Mouse (Mus musculus) forebrain, embryonic 11.5 days (tissue): Measurements from ENCODE around the gene Ikbke. TPM values are rescaled to one million over a fixed set of nuclear protein-coding genes. Genes with fewer than 3 reads are reported as not detected.
"Not testable (repeated sequence)": the region's sequence is repeated elsewhere in the genome, so short reads cannot be mapped to it uniquely, and the experiment has no call there.

Experiments
- ATAC-seq: fragments of 200-750 bp; cut with Nextera tagmentation; replicated peaks from 2 replicates; pipeline ENCODE4 v1.8.0; 2017; ENCODE audit warnings: moderate TSS enrichment; ENCODE audit not compliant: low FRiP score
- DNase-seq: peaks from one replicate; pipeline ENCODE4 v3.0.0-alpha.2; 2017; ENCODE audit warnings: low spot score
- H3K27ac ChIP-seq: fragments of 300-500 bp; sonication (generic); 2 replicates; pipeline ENCODE4 v1.5.1; 2014; ENCODE audit warnings: low read depth, low read length
- H3K27me3 ChIP-seq: fragments of 300-500 bp; sonication (generic); 2 replicates; pipeline ENCODE4 v1.6.1; 2014; ENCODE audit warnings: mild to moderate bottlenecking, low read length, mixed read lengths; ENCODE audit not compliant: control insufficient read depth, insufficient read depth
- H3K36me3 ChIP-seq: fragments of 300-500 bp; sonication (generic); 2 replicates; pipeline ENCODE4 v1.6.1; 2014; ENCODE audit warnings: mild to moderate bottlenecking, low read length, moderate library complexity, mixed read lengths; ENCODE audit not compliant: control insufficient read depth, insufficient read depth
- H3K4me1 ChIP-seq: fragments of 300-500 bp; sonication (generic); replicated peaks from 2 replicates; pipeline ENCODE4 v1.6.1; 2014; ENCODE audit warnings: low read length, mixed read lengths; ENCODE audit not compliant: control insufficient read depth, insufficient read depth
- H3K4me2 ChIP-seq: fragments of 300-500 bp; sonication (generic); 2 replicates; pipeline ENCODE4 v1.6.1; 2014; ENCODE audit warnings: low read depth, mild to moderate bottlenecking, low read length, moderate library complexity, mixed read lengths; ENCODE audit not compliant: severe bottlenecking
- H3K4me3 ChIP-seq: fragments of 300-500 bp; sonication (generic); 2 replicates; pipeline ENCODE4 v1.5.1; 2014; ENCODE audit warnings: low read depth, low read length
- H3K9ac ChIP-seq: fragments of 300-500 bp; sonication (generic); 2 replicates; pipeline ENCODE4 v1.6.1; 2014; ENCODE audit warnings: low read length
- H3K9me3 ChIP-seq: fragments of 300-500 bp; sonication (generic); 2 replicates; pipeline ENCODE4 v1.6.1; 2016; ENCODE audit warnings: low read length, mixed read lengths; ENCODE audit not compliant: control insufficient read depth
- WGBS: fragments of 180-500 bp; shearing (Covaris S2); extraction: QIAGEN DNeasy Blood & Tissue Kit; methylation state at CpG from one replicate; pipeline ENCODE4 v1.1.7; 2014; 5-methylcytosine and 5-hydroxymethylcytosine counted together
- polyA plus RNA-seq: library from polyadenylated mRNA; unstranded; fragments of >200 nt; fragmentation: Nextera tagmentation; extraction: Ambion mirVana; gene quantifications from 2 replicates; pipeline ENCODE4 v1.2.1, GENCODE M21; 2014

Ikbke gene
- 0.55 and 0.83 TPM in 2 replicates for polyA plus RNA-seq

DNA sequence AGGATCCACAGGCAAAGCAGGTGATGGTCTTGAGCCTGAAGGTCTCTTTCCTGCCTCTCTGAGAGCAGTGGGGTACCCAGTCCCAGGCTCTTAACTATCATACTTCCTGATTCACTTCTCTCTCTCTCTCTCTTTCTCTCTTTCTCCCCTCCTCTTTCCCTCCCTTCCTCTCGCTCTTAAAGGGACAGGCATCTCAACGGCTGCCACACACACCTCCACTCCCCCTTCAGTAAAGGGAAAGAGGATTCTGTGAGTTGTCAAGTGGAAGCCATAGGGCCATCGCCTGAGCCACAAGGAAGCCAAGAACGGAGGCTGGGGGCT, at the start of gene Ikbke:
Gene Ikbke, minus strand, starts transcription at position 151 of the 321 bp plus-strand sequence.
- Histone ChIP-seq H3K4me1 (no peaks in the 10 kb centered on the region), H3K9ac (no peak within 1 kb of the TSS), H3K4me2 (no peak within 1 kb of the TSS), H3K4me3 (no peak within 1 kb of the TSS), H3K9me3 (no peaks in the 10 kb centered on the region), H3K27ac (no peak within 1 kb of the TSS), H3K36me3 (no peaks in the 10 kb centered on the region), H3K27me3 (no peaks in the 10 kb centered on the region)
- ATAC-seq: no peak
- 35% methylated on average over 4 of the region's 4 CpGs for WGBS
- no peak for DNase-seq

GRCm38 (mm10) chr1:131329093-131329492, 49.7 kb upstream of the Ikbke start:
- not testable (repeated sequence) for H3K4me2 ChIP-seq, H3K4me3 ChIP-seq, H3K4me1 ChIP-seq, DNase-seq, H3K27me3 ChIP-seq, ATAC-seq, H3K9ac ChIP-seq, H3K9me3 ChIP-seq, H3K27ac ChIP-seq, H3K36me3 ChIP-seq
- 89% methylated on average over 1 of the region's 1 CpGs for WGBS

DNA sequence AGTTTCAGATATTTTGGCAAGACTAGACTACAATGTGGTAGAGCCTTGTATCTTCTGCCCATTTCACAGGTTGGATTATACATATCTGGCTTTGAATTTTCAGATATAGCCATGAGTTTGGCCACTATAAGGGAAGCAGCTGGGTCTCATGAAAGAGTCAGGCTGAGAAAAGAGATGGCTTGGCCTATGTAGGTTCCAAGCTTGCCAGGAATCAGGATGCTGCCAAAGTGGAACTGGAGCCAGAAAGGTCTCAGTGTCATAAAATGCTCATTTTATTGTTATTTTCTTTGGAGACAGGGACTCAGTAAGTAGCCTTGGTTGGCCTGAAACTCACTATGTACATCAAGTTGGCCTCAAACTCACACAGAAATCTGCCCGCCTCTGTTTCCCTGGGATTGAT, 47.8 kb upstream of the Ikbke start:
- WGBS: 81% methylated on average over 1 of the region's 1 CpGs
- H3K4me1 ChIP-seq: no peaks in the 10 kb centered on the region
- H3K4me2 ChIP-seq: no peak overlapping the region
- ATAC-seq (no peak), DNase-seq (no peak)
- H3K27ac ChIP-seq: no peak overlapping the region
- no peaks in the 10 kb centered on the region for H3K36me3 ChIP-seq
- H3K9ac ChIP-seq: no peak overlapping the region
- H3K4me3 ChIP-seq: no peak overlapping the region
- no peaks in the 10 kb centered on the region for H3K27me3 ChIP-seq
- no peaks in the 10 kb centered on the region for H3K9me3 ChIP-seq

DNA sequence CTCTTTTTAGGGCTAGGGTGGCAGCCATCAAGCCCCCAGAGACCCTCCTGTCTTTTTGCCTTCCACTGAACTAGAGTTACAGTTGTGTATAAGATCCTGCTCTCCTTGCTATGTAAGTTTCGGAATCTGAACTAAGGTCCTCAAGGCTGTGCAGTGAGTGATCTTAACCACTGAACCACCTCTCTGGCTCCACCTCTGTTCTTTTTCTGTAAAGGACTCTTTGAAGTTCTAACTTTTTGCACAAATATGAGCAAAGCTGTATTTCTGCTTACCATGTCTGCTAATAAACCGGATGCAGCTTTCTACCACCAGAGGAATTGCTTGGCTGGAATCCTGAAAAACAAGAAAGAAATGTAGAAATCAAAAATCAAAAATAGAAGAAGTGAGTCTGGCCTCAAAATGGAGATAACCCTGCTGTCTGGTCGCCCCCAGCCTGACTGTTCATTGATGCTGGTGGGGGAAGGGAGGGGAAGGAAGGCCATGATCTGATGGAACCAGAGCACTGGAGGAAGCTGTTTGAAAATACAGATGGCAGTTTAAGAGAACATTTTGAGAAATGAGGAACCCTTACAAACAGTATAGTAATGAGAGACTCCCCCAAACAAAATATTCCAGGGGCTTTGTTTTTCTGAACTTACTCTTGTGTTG, 45.5 kb upstream of the Ikbke start:
- H3K27me3 ChIP-seq: no peaks in the 10 kb centered on the region
- DNase-seq (no peak), ATAC-seq (no peak)
- H3K36me3 ChIP-seq: no peaks in the 10 kb centered on the region
- H3K9ac ChIP-seq: no peak overlapping the region
- whole genome bisulfite sequencing: 92% methylated on average over 3 of the region's 3 CpGs
- H3K4me1 ChIP-seq: no peaks in the 10 kb centered on the region
- no peak overlapping the region for H3K4me3 ChIP-seq
- no peaks in the 10 kb centered on the region for H3K9me3 ChIP-seq
- H3K4me2 ChIP-seq: no peak overlapping the region
- no peak overlapping the region for H3K27ac ChIP-seq

GRCm38 (mm10) chr1:131319598-131320330, 40.4 kb upstream of the Ikbke start:
- no peak for DNase-seq
- peaks cover 4% of the 10 kb centered on the region; the same call in 1 of the 2 replicates for H3K36me3 ChIP-seq

GRCm38 (mm10) chr1:131318397-131318796, 39.0 kb upstream of the Ikbke start:
- H3K4me3 ChIP-seq: no peak overlapping the region
- H3K27me3 ChIP-seq: no peaks in the 10 kb centered on the region
- no peaks in the 10 kb centered on the region for H3K4me1 ChIP-seq
- H3K27ac ChIP-seq: no peak overlapping the region
- 97% methylated on average over 2 of the region's 2 CpGs for WGBS
- DNase-seq (no peak), ATAC-seq (no peak)
- H3K9ac ChIP-seq: no peak overlapping the region
- H3K9me3 ChIP-seq: no peaks in the 10 kb centered on the region
- peaks cover 4% of the 10 kb centered on the region; the same call in 1 of the 2 replicates for H3K36me3 ChIP-seq
- H3K4me2 ChIP-seq: no peak overlapping the region

More at GRCm38 (mm10) chr1:131319598-131320330, 40.4 kb upstream of the Ikbke start:
- 92% methylated on average over 3 of the region's 3 CpGs for WGBS
- no peak for ATAC-seq
- Histone ChIP-seq H3K27ac (no peak overlapping the region), H3K4me2 (no peak overlapping the region), H3K4me3 (no peak overlapping the region), H3K9me3 (no peaks in the 10 kb centered on the region), H3K27me3 (no peaks in the 10 kb centered on the region), H3K9ac (no peak overlapping the region), H3K4me1 (no peaks in the 10 kb centered on the region)

GRCm38 (mm10) chr1:131317625-131318024, 38.2 kb upstream of the Ikbke start:
- H3K4me3 ChIP-seq: no peak overlapping the region
- H3K27ac ChIP-seq: no peak overlapping the region
- no peak overlapping the region for H3K9ac ChIP-seq
- no peak for DNase-seq
- peaks cover 4% of the 10 kb centered on the region; the same call in 1 of the 2 replicates for H3K36me3 ChIP-seq
- H3K27me3 ChIP-seq: no peaks in the 10 kb centered on the region
- no peaks in the 10 kb centered on the region for H3K4me1 ChIP-seq
- H3K4me2 ChIP-seq: no peak overlapping the region
- 95% methylated on average over 5 of the region's 5 CpGs for WGBS
- no peaks in the 10 kb centered on the region for H3K9me3 ChIP-seq
- ATAC-seq: no peak

DNA sequence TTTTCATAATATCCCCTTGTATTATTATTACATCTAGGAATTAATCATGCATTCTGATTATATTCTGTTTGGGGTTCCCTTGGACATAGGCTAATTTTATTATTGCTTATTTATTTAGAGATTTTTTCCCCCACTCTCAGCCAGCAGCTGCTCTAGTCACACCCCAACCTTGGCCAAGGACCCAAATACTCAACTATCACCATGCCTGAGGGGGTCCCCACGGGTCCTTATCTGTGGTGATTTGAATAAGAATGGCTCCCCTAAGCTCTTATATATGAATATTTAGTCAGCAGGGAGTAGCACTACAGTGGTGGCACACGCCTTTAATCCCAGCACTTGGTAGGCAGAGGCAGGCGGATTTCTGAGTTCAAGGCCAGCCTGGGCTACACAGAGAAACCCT, 31.9 kb upstream of the Ikbke start:
- Histone ChIP-seq H3K27ac (no peak overlapping the region), H3K9me3 (no peaks in the 10 kb centered on the region), H3K36me3 (peaks cover 4% of the 10 kb centered on the region; the same call in 1 of the 2 replicates), H3K4me2 (no peak overlapping the region), H3K27me3 (no peaks in the 10 kb centered on the region), H3K4me1 (no peaks in the 10 kb centered on the region), H3K9ac (no peak overlapping the region), H3K4me3 (no peak overlapping the region)
- WGBS: 88% methylated on average over 3 of the region's 3 CpGs
- no peak for ATAC-seq
- DNase-seq: no peak
